33 mouse cellular contexts compared by ENCODE assay signal in genomic region chr7:74632217-74632616, GRCm38 (mm10).
"Had no signal": no experiment of that assay in that cellular context is flagged by ENCODE, and none has a peak within 500 bp of the region (broad histone marks: within the 10 kb centered on the region; RNA-seq: fewer than 3 reads in every experiment).

No protein-coding gene starts in this region.

- H3K27me3 ChIP-seq: heart, embryonic 12.5 days; heart, embryonic 13.5 days; heart, embryonic 15.5 days; hindbrain, embryonic 12.5 days; hindbrain, embryonic 13.5 days; hindbrain, embryonic 15.5 days; kidney, embryonic 15.5 days had no signal

- H3K36me3 ChIP-seq: heart, embryonic 10.5 days; heart, embryonic 12.5 days; heart, embryonic 13.5 days; heart, embryonic 15.5 days; hindbrain, embryonic 10.5 days; hindbrain, embryonic 12.5 days; hindbrain, embryonic 13.5 days; hindbrain, embryonic 15.5 days; kidney, embryonic 15.5 days had no signal

- H3K4me3 ChIP-seq: heart, embryonic 10.5 days; heart, embryonic 12.5 days; heart, embryonic 13.5 days; heart, embryonic 15.5 days; hindbrain, embryonic 10.5 days; hindbrain, embryonic 12.5 days; hindbrain, embryonic 13.5 days; hindbrain, embryonic 15.5 days; kidney, embryonic 15.5 days; layer of hippocampus, adult 2 months; left cerebral cortex, adult 2 months had no signal

- ATAC-seq: hindbrain, embryonic 16.5 days; hindbrain, postnatal 0 days; inflammation-experienced regulatory T-cells, adult 6 months had no signal

- H3K9ac ChIP-seq: heart, embryonic 12.5 days; heart, embryonic 13.5 days; heart, embryonic 15.5 days; hindbrain, embryonic 12.5 days; hindbrain, embryonic 13.5 days; hindbrain, embryonic 14.5 days; hindbrain, embryonic 15.5 days; kidney, embryonic 15.5 days had no signal

- H3K4me2 ChIP-seq: heart, embryonic 11.5 days; heart, embryonic 12.5 days; heart, embryonic 13.5 days; heart, embryonic 15.5 days; hindbrain, embryonic 12.5 days; hindbrain, embryonic 13.5 days; hindbrain, embryonic 14.5 days; hindbrain, embryonic 15.5 days; kidney, embryonic 15.5 days had no signal

- H3K9me3 ChIP-seq: heart, embryonic 10.5 days; heart, embryonic 12.5 days; heart, embryonic 13.5 days; heart, embryonic 15.5 days; hindbrain, embryonic 10.5 days; hindbrain, embryonic 12.5 days; hindbrain, embryonic 13.5 days; hindbrain, embryonic 15.5 days; kidney, embryonic 15.5 days had no signal

- DNase-seq: heart, postnatal 10 days; heart, postnatal 14 days; heart, postnatal 36 days; heart, postnatal 4 days; kidney, adult 11 months; kidney, adult 18-20 months; kidney, adult 2 months; kidney, adult 8-10 months; kidney, adult 9 months; kidney, postnatal 10 days; kidney, postnatal 14 days; kidney, postnatal 25 days; kidney, postnatal 36 days; kidney, postnatal 4 days; layer of hippocampus, adult 9-11 months; layer of hippocampus, postnatal 36 days had no signal

- H3K27ac ChIP-seq: heart, embryonic 10.5 days; heart, embryonic 13.5 days; heart, embryonic 15.5 days; hindbrain, embryonic 10.5 days; hindbrain, embryonic 12.5 days; hindbrain, embryonic 13.5 days; hindbrain, embryonic 14.5 days; hindbrain, embryonic 15.5 days; hindbrain, postnatal 0 days; kidney, embryonic 15.5 days; kidney, postnatal 0 days; layer of hippocampus, adult 2 months; left cerebral cortex, adult 2 months had no signal

- H3K4me1 ChIP-seq: heart, embryonic 10.5 days; heart, embryonic 12.5 days; heart, embryonic 13.5 days; heart, embryonic 15.5 days; hindbrain, embryonic 10.5 days; hindbrain, embryonic 12.5 days; hindbrain, embryonic 13.5 days; hindbrain, embryonic 15.5 days had no signal
